Mouse (Mus musculus) ES-CJ7 (cell line): ENCODE data around the gene Kazn.

Source experiments
- DNase-seq: peaks from one replicate; pipeline ENCODE4 v3.0.0; 2011; ENCODE audit warnings: low read depth, low spot score

Kazn gene

DNA sequence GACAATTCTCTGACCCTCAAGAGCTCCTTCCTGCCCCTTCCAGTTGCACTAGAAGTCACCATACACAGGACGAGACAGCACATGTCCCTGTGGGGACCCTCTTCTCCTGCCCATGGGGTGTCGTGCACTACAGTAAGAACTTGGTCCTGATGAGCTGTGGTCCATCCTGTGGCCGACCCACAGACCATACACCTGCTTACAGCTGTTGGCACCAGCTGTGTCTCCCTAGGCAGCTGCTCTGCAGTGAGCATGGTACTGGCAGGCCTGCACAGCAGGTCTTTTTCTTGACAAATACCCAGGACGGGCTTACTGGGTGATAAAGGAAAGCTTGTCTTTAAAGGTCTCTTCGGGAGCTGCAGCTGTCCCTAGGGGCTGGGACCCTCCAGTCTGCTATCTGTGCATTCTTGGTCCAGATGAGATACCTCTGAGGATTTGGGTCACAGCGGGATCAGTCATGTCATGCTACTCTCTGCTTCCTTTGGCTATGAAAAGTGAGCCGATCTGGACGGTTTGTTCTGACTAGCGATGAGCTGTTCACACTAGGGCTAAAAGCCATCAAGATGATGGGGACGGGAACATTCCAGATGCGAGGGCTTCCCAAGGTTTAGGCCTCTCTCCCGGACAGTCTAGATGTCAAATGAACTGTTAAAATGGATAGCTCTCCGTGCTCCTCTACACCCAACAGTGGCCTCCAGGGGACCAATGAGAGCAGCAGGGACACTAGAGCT, 179.9 kb downstream of the Kazn start:
- no peak for DNase-seq

DNA sequence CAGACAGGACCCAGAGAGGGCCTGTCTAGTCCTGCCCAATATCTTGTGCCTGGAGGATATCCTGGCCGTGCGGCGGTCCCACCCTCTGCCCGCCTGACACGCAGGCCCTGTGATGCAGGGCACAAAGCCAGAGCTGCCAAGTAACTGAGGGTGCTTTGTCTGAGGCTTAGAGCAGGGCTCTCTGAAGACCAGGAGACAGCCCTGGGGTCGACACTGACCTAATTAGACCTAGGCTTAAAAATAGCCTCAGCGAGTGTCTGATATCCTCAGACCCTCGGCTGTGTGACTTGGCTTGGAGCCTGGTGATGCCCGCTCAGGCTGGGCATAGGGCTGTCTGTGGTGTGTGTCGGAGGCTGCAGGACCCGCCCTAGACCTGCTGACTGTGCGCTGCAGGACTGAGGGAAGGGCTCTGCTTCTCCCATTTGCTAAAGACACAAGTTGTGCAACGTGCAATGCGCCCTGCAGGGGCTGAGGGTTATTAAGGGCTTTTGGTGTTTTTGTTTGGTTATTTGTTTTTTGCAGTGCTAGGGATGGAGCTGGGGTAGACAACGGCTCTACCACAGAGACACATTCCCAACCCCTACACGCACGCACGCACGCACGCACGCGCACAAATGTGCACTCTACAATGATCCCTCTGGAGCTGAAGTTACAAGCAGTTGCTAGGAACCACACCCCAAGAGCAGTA, 181.5 kb downstream of the Kazn start:
- no peak for DNase-seq

DNA sequence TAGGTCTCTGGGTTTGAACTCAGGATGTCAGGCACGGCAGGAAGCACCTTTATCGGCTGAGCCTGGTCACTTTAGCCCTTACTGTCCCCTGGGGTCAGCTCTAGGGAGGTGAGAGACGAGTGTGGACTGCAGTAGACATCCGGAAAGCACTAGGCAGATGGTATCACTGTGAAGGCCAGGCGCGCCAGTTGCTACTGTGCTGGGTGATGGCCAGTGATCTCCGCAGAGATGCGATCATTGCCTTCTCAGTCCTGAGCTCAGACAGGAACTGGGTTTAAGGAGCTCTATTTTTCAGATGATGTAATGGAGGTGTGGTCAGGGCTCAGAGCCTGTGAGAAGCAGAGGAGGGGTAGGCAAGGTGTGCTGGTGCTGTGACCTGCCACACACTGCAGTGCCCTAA, 183.6 kb downstream of the Kazn start:
- no peak for DNase-seq

- no peak for DNase-seq
Measured at GRCm38 (mm10) chr4:142054580-142054979, 184.6 kb downstream of the Kazn start.

GRCm38 (mm10) chr4:142053661-142054448, 185.3 kb downstream of the Kazn start:
- DNase-seq, result peak; percentile 74

GRCm38 (mm10) chr4:142053261-142053660, 185.9 kb downstream of the Kazn start:
- no peak for DNase-seq

- DNase-seq, result no peak
Measured at GRCm38 (mm10) chr4:142052391-142053132, 186.6 kb downstream of the Kazn start.
